Mouse (Mus musculus) embryonic stem cell, embryonic (primary cell): Measurements from ENCODE around the gene Ankrd13d.

Experiments used
- CTCF ChIA-PET, 4 experiments: fragments of 300-600 bp in 2 of 4; fragments of 350-600 bp in 2 of 4; sonication (Branson Sonifier 250); formaldehyde crosslinking; loops; one replicate each; lab custom pipeline; 2022; ENCODE audit warnings: inconsistent platforms in 2 of 4; lab: Charles Lee
- POLR2A ChIA-PET, 4 experiments: fragments of 300-600 bp in 2 of 4; fragments of 350-600 bp in 2 of 4; sonication (Branson Sonifier 250); formaldehyde crosslinking; loops; one replicate each; lab custom pipeline; 2022; ENCODE audit warnings: antibody characterized with exemption in 4 of 4, inconsistent platforms in 1 of 4; lab: Charles Lee

Ankrd13d gene

DNA sequence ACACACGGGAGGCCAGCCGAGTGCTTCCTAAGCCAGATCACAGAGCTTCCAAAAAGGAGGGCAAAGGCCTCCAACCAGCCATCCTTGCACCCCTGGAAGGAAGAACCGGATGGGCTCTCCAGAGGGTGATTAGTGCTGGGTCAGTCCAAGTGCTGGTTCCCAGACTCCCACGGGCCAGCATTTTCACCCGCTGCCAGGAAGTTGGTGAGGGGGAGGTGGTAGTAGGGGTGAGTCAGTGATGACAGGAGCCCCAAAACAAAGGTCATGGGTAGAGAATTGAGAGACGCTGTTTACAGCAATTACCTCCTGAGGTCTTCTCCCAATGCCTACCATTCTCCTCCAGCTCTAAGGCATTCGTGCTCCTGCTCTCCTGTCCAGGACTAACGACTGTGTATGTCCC lies 52.5 kb downstream of the Ankrd13d start:
- POLR2A ChIA-PET = interaction anchor here in 3 of 4 experiments (0.5 to 5.2 kb wide), 33 partner anchors 8 to 194 kb away, joined by 3 to 32 read pairs (median 4); partner anchors contain the start of genes Rad9a (in 3 of the 3), AC109138.7 (in 2 of the 3), Clcf1 (in 2 of the 3) and Ppp1ca (in 2 of the 3)
- CTCF ChIA-PET = interaction anchor here in 3 of 4 experiments (0.5 to 4.8 kb wide), 20 partner anchors 12 to 507 kb away, joined by 3 to 84 read pairs (median 5); partner anchors contain the start of genes AC109138.7 (in 2 of the 3), Clcf1 (in 2 of the 3), Aip (in 1 of the 3) and Cdk2ap2 (in 1 of the 3)

DNA sequence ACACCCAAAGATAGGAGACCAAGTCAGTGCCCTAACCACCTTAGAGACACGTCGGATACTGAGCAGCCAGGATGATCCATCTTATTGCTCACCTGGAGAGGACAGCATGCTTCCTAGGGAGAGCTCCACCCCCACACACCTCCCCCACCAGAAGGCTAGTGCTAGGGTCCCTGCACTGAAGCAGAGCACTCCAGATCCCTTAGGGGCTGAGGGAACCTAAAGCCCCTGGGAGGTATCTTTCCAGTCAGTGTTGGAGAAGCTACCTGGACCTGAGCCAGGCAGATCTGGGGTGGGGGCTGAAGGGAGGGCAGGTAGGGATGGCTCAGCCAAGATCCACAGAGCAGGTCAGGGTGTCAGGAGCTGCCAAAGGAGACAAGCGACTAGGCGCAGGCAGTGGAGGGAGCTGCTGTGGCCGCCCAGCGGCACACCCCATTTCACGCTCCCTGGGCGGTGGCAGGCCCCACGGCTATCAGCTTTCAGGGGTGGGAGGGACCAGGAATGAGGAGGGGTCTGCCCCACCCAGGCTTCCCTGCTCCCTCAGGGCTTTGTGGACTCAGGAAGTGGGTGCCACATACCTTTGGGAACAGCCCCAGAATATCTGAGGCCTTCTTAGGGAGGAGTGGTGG lies 53.4 kb downstream of the Ankrd13d start:
- CTCF ChIA-PET = interaction anchor here (0.8 to 4.8 kb wide), 44 partner anchors 8 to 506 kb away, joined by 3 to 84 read pairs (median 6); partner anchors contain the start of genes AC109138.7 (in 2 of the 4), Aip (in 2 of the 4), Clcf1 (in 2 of the 4) and Rad9a (in 2 of the 4)
- POLR2A ChIA-PET = interaction anchor here (0.6 to 5.2 kb wide), 44 partner anchors 9 to 226 kb away, joined by 3 to 32 read pairs (median 4); partner anchors contain the start of genes Rad9a (in 3 of the 4), AC109138.7 (in 2 of the 4), Clcf1 (in 2 of the 4) and Gstp2 (in 2 of the 4)

DNA sequence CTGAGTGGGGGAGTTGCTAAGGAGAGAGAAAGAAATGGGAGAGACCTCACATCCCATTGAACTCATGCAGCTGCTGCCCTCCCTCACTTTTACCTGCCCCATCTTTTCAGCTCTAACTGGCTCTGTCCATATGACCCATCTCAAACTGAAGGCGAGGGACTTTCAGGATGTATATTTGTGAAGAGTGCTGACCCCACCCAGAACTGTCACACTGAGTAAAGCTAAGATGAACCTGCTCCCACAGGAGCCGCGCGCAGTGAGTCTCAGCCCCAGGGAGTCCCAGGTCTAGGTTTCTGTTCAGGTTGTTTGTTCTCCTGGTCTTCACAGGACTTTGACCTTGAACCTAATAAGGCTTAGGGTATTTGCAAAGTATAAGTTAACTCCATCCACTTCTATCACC lies 54.0 kb downstream of the Ankrd13d start:
- ChIA-PET CTCF (interaction anchor here (0.5 to 4.8 kb wide), 99 partner anchors 9 to 455 kb away, joined by 3 to 84 read pairs (median 4); partner anchors contain the start of genes AC109138.7 (in 3 of the 4), Clcf1 (in 3 of the 4), Ppp1ca (in 3 of the 4) and Cdk2ap2 (in 2 of the 4)), POLR2A (interaction anchor here (0.5 to 5.2 kb wide), 43 partner anchors 9 to 1262 kb away, joined by 3 to 32 read pairs (median 5); partner anchors contain the start of genes AC109138.7 (in 2 of the 4), Aip (in 2 of the 4), Clcf1 (in 2 of the 4) and Gstp2 (in 2 of the 4))

DNA sequence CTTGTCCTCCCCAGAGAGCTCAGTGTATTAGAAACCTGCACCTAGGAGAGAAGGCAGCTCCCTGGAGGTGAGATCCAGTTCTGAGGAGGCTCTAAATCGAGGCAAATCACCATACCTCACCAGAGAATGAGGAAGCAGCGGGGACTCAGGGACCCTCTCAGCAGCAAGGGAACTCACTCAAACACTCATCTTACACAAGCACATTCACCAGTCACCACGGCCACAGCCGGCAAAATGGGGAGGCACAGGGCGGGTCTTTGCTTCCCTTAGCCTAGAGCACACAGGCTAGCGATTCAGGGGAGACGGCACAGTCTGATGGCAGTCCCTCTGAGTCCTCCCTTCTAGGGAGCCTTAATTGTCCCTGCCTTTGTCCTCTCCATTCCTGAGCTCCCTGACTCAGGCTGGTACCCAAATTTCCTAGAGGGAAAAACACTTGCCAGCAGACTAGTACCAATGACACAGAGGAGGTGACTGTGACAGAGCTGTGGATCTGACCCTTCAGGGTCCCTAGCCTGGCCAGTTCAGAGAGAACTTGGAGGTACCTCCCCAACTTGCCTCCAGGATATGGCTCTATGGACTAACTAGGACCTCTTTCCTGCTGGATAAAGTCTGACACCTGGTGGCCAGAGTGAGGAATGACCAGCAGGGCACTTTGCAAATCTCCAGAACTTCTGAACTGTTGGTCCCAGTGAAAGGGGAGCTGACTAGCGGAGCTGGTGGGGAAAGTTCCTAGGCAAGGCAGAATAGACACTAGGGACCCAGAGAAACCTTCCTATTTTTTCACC lies 54.9 kb downstream of the Ankrd13d start:
- POLR2A ChIA-PET = interaction anchor here (0.5 to 5.2 kb wide), 52 partner anchors 8 to 1263 kb away, joined by 3 to 32 read pairs (median 4); partner anchors contain the start of genes Rad9a (in 3 of the 4), AC109138.7 (in 2 of the 4), Aip (in 2 of the 4) and Clcf1 (in 2 of the 4)
- CTCF ChIA-PET = interaction anchor here (0.5 to 4.8 kb wide), 104 partner anchors 8 to 454 kb away, joined by 3 to 84 read pairs (median 4); partner anchors contain the start of genes AC109138.7 (in 3 of the 4), Clcf1 (in 3 of the 4), Ppp1ca (in 3 of the 4) and Cdk2ap2 (in 2 of the 4)

DNA sequence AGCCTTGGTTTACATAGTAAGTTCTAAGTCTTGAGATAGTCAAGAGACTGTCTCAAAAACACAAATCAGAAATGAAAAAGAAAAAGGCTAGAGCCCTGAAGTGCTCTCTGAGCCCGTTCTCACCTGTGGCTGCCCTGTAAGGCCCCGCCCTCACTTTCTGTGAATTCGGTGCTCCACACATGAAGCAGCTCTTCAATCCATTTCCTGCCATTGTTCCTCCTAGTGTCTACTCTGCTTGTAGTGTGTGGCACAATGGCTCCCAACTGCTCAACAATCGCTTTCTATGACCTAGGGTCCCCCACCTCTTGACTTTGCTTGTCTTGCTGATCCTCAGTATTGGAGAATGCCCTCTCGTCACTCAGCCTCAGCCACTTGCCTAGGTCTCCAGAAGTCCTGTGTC lies 55.5 kb downstream of the Ankrd13d start:
- CTCF ChIA-PET = interaction anchor here (0.5 to 4.8 kb wide), 40 partner anchors 9 to 281 kb away, joined by 3 to 84 read pairs (median 7); partner anchors contain the start of genes AC109138.7 (in 2 of the 4), Clcf1 (in 2 of the 4), Ppp1ca (in 2 of the 4) and Aip (in 1 of the 4)
- POLR2A ChIA-PET = interaction anchor here (0.9 to 5.2 kb wide), 24 partner anchors 8 to 208 kb away, joined by 3 to 32 read pairs (median 5); partner anchors contain the start of genes Rad9a (in 3 of the 4), Cdk2ap2 (in 1 of the 4), Gstp2 (in 1 of the 4) and Pitpnm1 (in 1 of the 4)

DNA sequence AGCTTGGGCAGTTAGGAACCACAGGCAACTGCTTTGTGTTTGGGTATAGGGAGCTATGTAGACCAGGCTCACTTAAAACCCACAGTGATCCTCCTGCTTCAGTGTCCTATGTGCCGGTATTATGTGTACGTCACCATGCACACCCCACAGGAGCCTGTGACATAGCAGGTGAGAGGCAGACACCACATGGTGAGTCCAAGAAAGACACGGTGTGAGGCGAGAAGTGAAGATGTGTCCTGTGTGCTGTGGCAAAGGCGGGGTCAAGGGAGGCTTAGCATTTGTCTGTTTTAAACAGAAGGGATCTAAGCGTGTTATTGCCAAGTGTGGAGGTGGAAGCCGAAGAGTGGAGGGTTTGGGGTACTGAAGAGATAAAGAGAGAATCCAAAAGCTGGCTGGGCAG lies 56.2 kb downstream of the Ankrd13d start:
- ChIA-PET POLR2A (interaction anchor here in 2 of 4 experiments (0.9 to 4.4 kb wide), 9 partner anchors 9 to 180 kb away, joined by 3 to 28 read pairs (median 4); partner anchors contain the start of genes Gstp2 (in 1 of the 2), Pitpnm1 (in 1 of the 2), Ppp1ca (in 1 of the 2) and Rad9a (in 1 of the 2)), CTCF (interaction anchor here in 3 of 4 experiments (0.6 to 4.8 kb wide), 13 partner anchors 9 to 181 kb away, joined by 3 to 84 read pairs (median 8); partner anchors contain the start of genes AC109138.7 (in 1 of the 3), Ankrd13d (in 1 of the 3), Clcf1 (in 1 of the 3) and Gstp2 (in 1 of the 3))

DNA sequence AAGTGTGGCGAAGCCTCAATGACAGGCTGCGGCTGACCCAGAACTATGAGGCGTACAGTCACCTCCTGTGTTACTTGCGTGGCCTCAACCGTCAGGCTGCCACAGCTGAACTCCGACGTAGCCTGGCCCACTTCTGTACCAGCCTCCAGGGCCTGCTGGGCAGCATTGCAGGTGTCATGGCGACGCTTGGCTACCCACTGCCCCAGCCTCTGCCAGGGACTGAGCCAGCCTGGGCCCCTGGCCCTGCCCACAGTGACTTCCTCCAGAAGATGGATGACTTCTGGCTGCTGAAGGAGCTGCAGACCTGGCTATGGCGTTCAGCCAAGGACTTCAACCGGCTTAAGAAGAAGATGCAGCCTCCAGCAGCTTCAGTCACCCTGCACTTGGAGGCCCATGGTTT lies 60.8 kb downstream of the Ankrd13d start:
- ChIA-PET CTCF (interaction anchor here in 2 of 4 experiments (1.0 to 1.4 kb wide), 4 partner anchors 9 to 125 kb away, joined by 3 read pairs; partner anchors contain the start of gene Cdk2ap2 (in 1 of the 2)), POLR2A (interaction anchor here in 2 of 4 experiments (1.0 to 2.4 kb wide), 4 partner anchors 9 to 21 kb away, joined by 3 to 6 read pairs (median 4); partner anchors contain the start of genes Pold4 (in 1 of the 2) and Rad9a (in 1 of the 2))

DNA sequence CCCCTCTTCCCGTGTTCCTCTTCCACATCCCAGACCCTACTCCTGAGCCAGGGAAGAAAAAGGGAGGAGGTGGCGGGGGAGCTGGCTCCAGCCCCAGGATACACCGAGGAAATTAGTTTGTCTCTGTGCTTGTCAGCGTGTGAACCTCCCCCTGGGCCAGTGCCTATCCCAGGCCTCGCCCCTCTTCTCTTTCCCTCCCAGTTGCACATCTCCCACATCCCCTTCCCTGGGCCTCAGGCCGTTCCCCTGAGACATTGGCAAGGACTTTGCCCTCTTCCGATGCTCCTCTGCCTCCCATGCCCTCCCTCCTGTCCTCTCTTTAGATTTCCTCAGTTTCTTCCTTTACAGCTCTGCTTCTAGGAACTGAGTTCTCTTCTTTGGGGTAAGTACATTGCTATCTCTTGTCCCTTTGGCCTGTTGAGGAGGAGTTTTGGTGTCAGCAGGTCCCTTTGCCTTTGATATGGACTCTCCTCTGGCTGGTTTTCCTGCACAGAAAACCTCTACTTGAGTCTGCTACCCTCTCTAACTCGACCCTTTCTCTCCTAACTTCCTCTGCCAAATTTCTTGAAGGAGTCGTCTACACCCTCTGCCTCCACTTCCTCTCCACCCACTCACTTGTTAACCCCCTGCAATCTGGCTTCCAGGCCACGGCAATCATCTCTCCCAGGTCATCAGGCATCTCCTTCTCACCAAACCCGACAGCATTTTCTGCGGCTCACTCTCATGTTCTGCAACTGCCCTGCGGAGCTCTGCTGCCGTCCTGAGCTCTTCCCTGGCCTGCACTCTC lies 61.8 kb downstream of the Ankrd13d start:
- ChIA-PET CTCF (interaction anchor here in 3 of 4 experiments (0.9 to 5.5 kb wide), 3 partner anchors 8 to 14 kb away, joined by 3 to 33 read pairs (median 3); no protein-coding TSS in a partner anchor), POLR2A (interaction anchor here in 3 of 4 experiments (0.5 to 2.4 kb wide), 5 partner anchors 9 to 183 kb away, joined by 3 to 6 read pairs (median 4); partner anchors contain the start of genes Gstp1 (in 1 of the 3) and Pold4 (in 1 of the 3))

DNA sequence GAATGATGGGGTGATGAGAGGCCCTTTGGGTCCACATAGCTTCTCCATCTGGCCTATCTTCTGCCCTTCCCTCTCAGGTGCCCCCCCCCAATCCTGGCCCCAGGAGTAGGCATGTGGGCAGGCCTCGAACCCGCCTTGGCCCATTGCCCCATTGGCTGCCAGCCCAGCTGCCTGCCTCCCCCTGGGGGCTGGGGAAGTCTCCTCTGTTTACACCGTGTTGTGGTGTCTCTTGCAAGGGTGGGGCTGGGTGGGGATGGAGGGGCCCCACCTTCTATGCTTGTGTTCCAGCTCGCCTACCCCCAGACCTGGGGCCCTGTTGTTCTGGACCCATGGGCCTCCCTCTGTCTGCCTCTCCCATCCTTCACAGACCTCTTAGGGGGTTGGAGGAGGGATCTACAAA lies 62.5 kb downstream of the Ankrd13d start:
- ChIA-PET CTCF (interaction anchor here in 2 of 4 experiments (1.1 to 5.5 kb wide), 3 partner anchors 8 to 14 kb away, joined by 3 to 33 read pairs (median 4); no protein-coding TSS in a partner anchor), POLR2A (interaction anchor here (0.5 to 2.4 kb wide), 11 partner anchors 8 to 173 kb away, joined by 3 to 6 read pairs (median 4); partner anchors contain the start of gene Pold4 (in 1 of the 4))
